Mouse (Mus musculus) stomach, postnatal 0 days (tissue): ENCODE measurements around the gene Sugct.

Experiments used
- CTCF ChIP-seq: IDR thresholded peaks from 2 replicates; pipeline ENCODE4 v1.5.1; 2016; ENCODE audit warnings: antibody characterized with exemption, low read depth, mild to moderate bottlenecking, moderate library complexity
- EP300 ChIP-seq: optimal IDR thresholded peaks from 2 replicates; pipeline ENCODE3; 2016; ENCODE audit warnings: antibody characterized with exemption

DNA sequence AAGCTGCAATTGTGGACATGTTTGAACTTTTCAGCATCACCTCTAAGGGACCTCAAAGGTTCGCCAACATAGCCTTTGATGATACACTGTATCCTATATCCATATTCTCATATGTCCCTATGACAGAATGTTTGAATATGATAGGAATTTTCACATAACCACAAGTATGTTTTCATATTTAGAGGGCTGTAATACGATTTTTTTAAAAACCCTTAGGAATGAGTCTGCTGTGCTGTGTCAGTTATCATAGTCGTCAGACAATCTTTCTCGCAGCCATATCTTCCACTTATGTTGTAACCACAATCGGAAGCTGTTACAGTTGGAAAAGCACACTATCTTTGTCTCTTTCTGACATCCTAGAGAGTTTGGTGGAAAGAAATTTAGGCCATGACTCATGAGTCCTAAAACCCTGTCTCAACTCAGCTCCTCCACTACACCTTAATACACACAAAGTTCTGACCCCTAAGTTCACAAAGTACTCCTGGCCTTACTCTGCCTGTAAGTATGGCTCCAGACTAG, 201.2 kb downstream of the Sugct start:
- TF ChIP-seq CTCF: no peak
- TF ChIP-seq EP300: no peak
